Mouse (Mus musculus) C2C12 (cell line): ENCODE results near the gene Slc22a7. TPM values are rescaled to one million over a fixed set of nuclear protein-coding genes. Genes with fewer than 3 reads are reported as not detected.

Experiments
- H3K27me3 ChIP-seq: one replicate; pipeline ENCODE4 v1.6.1; 2011; ENCODE audit not compliant: control insufficient read depth, insufficient read depth, insufficient read length
- H3K36me3 ChIP-seq: one replicate; pipeline ENCODE4 v1.6.1; 2011; ENCODE audit not compliant: control insufficient read depth, insufficient read depth
- H3K4me3 ChIP-seq: one replicate; pipeline ENCODE4 v1.5.1; 2011; ENCODE audit warnings: mild to moderate bottlenecking, control low read depth; ENCODE audit not compliant: poor library complexity, insufficient read depth, severe bottlenecking
- H3K79me2 ChIP-seq: one replicate; pipeline ENCODE4 v1.6.1; 2011; ENCODE audit not compliant: control insufficient read depth, insufficient read depth
- H3K79me3 ChIP-seq: one replicate; pipeline ENCODE4 v1.6.1; 2011; ENCODE audit warnings: low read depth, control low read depth
- H3ac ChIP-seq: one replicate; pipeline ENCODE3; 2011; ENCODE audit warnings: low read depth; ENCODE audit not compliant: control insufficient read depth, insufficient read length
- CEBPB ChIP-seq: IDR thresholded peaks from one replicate; pipeline ENCODE4 v1.6.1; 2011; ENCODE audit warnings: low read depth, mild to moderate bottlenecking, control low read depth, moderate library complexity
- CTCF ChIP-seq: IDR thresholded peaks from one replicate; pipeline ENCODE4 v1.5.1; 2011; ENCODE audit not compliant: control insufficient read depth, insufficient read depth, insufficient read length
- FOSL1 ChIP-seq: IDR thresholded peaks from one replicate; pipeline ENCODE4 v1.8.0; 2011; ENCODE audit warnings: mild to moderate bottlenecking, low read length; ENCODE audit not compliant: poor library complexity, insufficient read depth, severe bottlenecking
- MAX ChIP-seq: IDR thresholded peaks from one replicate; pipeline ENCODE4 v1.6.1; 2011; ENCODE audit warnings: mild to moderate bottlenecking, control low read depth
- MYOD1 ChIP-seq: IDR thresholded peaks from one replicate; pipeline ENCODE4 v1.6.1; 2011; ENCODE audit warnings: low read depth; ENCODE audit not compliant: control insufficient read depth, insufficient read length
- MYOG ChIP-seq: IDR thresholded peaks from one replicate; pipeline ENCODE4 v1.6.1; 2011; ENCODE audit not compliant: control insufficient read depth, insufficient read length; ENCODE audit errors: extremely low read depth
- USF1 ChIP-seq: IDR thresholded peaks from one replicate; pipeline ENCODE4 v1.6.1; 2011; ENCODE audit warnings: low read depth, mild to moderate bottlenecking, control low read depth, moderate library complexity
- polyA plus RNA-seq: library from polyadenylated mRNA; unstranded; fragments of >200 nt; fragmentation: generic; extraction: Trizol; gene quantifications from one replicate; pipeline ENCODE4 v1.2.1, GENCODE M21; 2012; ENCODE audit warnings: missing spikeins

Gene Slc22a7
- polyA plus RNA-seq, 1 experiment: not detected

- Histone ChIP-seq H3K79me3 (no peaks in the 10 kb centered on the region), H3K4me3 (no peak overlapping the region), H3K79me2 (no peaks in the 10 kb centered on the region), H3K36me3 (peaks cover 36% of the 10 kb centered on the region), H3ac (no peak overlapping the region), H3K27me3 (no peaks in the 10 kb centered on the region)
- TF ChIP-seq USF1: no peak
- TF ChIP-seq CTCF: peak; percentile 31
Observed at GRCm38 (mm10) chr17:46393012-46393411, 45.2 kb downstream of the Slc22a7 start.

DNA sequence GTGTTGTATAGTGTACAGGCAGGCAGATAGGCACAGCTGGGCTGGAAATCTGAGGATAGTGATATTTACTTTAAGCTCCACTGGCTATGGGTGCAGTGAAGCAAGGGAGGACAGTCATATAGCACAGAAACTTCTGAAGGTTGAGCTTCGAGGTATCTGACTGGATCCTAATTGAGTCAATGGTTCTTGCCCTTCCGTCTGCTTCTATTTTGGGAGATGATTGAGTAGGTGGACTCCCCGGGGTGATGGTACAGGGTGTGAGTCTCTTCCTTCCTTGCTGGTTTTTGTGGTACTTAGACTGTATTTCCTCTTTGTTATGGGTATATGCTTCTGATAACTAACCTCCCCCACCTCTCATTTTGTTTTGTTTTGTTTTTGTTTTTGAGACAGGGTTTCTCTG lies 50.1 kb downstream of the Slc22a7 start:
- no peak overlapping the region for H3ac ChIP-seq
- H3K4me3 ChIP-seq: no peak overlapping the region
- H3K36me3 ChIP-seq: peaks cover 30% of the 10 kb centered on the region
- peaks cover 2% of the 10 kb centered on the region for H3K79me3 ChIP-seq
- peaks cover 7% of the 10 kb centered on the region for H3K79me2 ChIP-seq
- no peaks in the 10 kb centered on the region for H3K27me3 ChIP-seq
- TF ChIP-seq MYOD1 (no peak), FOSL1 (no peak), USF1 (no peak), MAX (no peak), CEBPB (no peak), CTCF (no peak), MYOG (no peak)

DNA sequence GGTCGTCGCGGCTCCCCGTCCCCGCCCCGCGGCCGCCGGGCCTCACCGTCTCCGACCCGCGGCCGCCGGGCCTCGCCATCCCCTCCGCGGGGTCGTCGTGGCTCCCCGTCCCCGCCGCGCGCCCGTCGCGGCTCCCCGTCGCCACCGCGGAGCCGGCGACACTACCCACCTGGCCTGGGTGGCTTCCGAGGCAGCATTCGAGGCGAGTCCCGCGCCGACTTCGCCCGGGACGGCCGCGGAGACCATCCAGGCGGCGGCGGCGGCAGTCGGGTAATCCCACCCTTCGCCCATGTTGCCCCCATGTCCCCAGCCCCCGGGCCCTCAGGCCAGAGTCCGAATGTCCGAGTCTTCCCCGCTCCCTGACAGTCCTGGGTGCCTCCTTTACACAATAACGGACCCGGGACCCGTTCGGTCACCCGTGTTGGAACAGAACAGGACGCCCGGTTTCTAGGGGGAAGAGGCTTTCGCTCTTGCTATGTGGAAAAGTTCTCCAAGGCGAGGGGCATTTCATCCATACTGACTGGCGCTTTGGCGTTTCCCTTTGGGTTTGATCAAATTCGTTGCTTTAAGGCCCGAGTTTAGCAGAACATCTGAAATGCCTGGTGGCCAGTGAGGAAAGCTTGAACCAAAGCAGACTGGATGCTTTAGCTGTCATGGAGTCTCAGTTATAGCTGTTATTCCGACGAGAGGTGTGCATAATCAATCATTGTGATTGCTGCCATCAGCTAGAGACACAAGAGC lies 54.0 kb downstream of the Slc22a7 start:
- peaks cover 2% of the 10 kb centered on the region for H3K79me3 ChIP-seq
- H3K4me3 ChIP-seq: peak overlapping the region; percentile 53
- peaks cover 14% of the 10 kb centered on the region for H3K36me3 ChIP-seq
- TF ChIP-seq MYOG (no peak), MAX (no peak), FOSL1 (no peak), CTCF (no peak), CEBPB (no peak), USF1 (no peak)
- H3K27me3 ChIP-seq: no peaks in the 10 kb centered on the region
- H3K79me2 ChIP-seq: peaks cover 7% of the 10 kb centered on the region
- H3ac ChIP-seq: peak overlapping the region; percentile 100

- H3ac ChIP-seq: peak within 1 kb of the TSS; percentile 100
- TF ChIP-seq FOSL1: no peak
- TF ChIP-seq USF1: peak; percentile 92
- TF ChIP-seq MAX: peak; percentile 30
- no peak for TF ChIP-seq MYOG
- no peak for TF ChIP-seq MYOD1
- no peak for TF ChIP-seq CEBPB
- no peak for TF ChIP-seq CTCF
- H3K4me3 ChIP-seq: peak within 1 kb of the TSS; percentile 53
- H3K36me3 ChIP-seq: peaks cover 9% of the 10 kb centered on the region
- H3K27me3 ChIP-seq: no peaks in the 10 kb centered on the region
- H3K79me3 ChIP-seq: peaks cover 2% of the 10 kb centered on the region
- peaks cover 7% of the 10 kb centered on the region for H3K79me2 ChIP-seq
Observed at GRCm38 (mm10) chr17:46383294-46384060, 54.8 kb downstream of the Slc22a7 start, which contains the start of gene Zfp318. TSS of gene Zfp318 (plus strand) at chr17:46383731.

Other genes with a start within 250 kb of the Slc22a7 start
- 14.4 TPM for gene Polh, start 235.8 kb downstream of the Slc22a7 start, polyA plus RNA-seq
- 46.1 TPM for gene Xpo5, start 235.7 kb downstream of the Slc22a7 start, polyA plus RNA-seq
- gene Polr1c, start 190.4 kb downstream of the Slc22a7 start, polyA plus RNA-seq: 125 TPM
- gene Yipf3, start 190.4 kb downstream of the Slc22a7 start, polyA plus RNA-seq: 78.3 TPM
- gene Lrrc73, start 184.9 kb downstream of the Slc22a7 start, polyA plus RNA-seq: 5.3 TPM
- gene Tjap1, start 155.4 kb downstream of the Slc22a7 start, polyA plus RNA-seq: 79.3 TPM
- gene Dlk2, start 141.0 kb downstream of the Slc22a7 start, polyA plus RNA-seq: 14.7 TPM
- 4.0 TPM for gene Abcc10, start 110.1 kb downstream of the Slc22a7 start, polyA plus RNA-seq
- gene Zfp318, start 54.7 kb downstream of the Slc22a7 start, polyA plus RNA-seq: 3.4 TPM
- not detected for gene Crip3, start 9.5 kb downstream of the Slc22a7 start, polyA plus RNA-seq
- 0.01 TPM for gene Ttbk1, start 49.2 kb upstream of the Slc22a7 start, polyA plus RNA-seq
- gene Dnph1, start 58.3 kb upstream of the Slc22a7 start, polyA plus RNA-seq: 68.0 TPM
- 0.60 TPM for gene Cul9, start 107.9 kb upstream of the Slc22a7 start, polyA plus RNA-seq
- 101 TPM for gene Srf, start 117.7 kb upstream of the Slc22a7 start, polyA plus RNA-seq
- 26.1 TPM for gene Ptk7, start 191.0 kb upstream of the Slc22a7 start, polyA plus RNA-seq
- gene Klc4, start 207.6 kb upstream of the Slc22a7 start, polyA plus RNA-seq: 7.8 TPM
- gene Mrpl2, start 207.8 kb upstream of the Slc22a7 start, polyA plus RNA-seq: 151 TPM
- gene Cul7, start 211.9 kb upstream of the Slc22a7 start, polyA plus RNA-seq: 49.4 TPM
- gene Rrp36, start 235.9 kb upstream of the Slc22a7 start, polyA plus RNA-seq: 45.8 TPM
- 141 TPM for gene Mea1, start 240.3 kb upstream of the Slc22a7 start, polyA plus RNA-seq
- gene Klhdc3, start 242.5 kb upstream of the Slc22a7 start, polyA plus RNA-seq: 58.6 TPM